Mouse (Mus musculus): ENCODE data around the gene Tlr6.

DNA sequence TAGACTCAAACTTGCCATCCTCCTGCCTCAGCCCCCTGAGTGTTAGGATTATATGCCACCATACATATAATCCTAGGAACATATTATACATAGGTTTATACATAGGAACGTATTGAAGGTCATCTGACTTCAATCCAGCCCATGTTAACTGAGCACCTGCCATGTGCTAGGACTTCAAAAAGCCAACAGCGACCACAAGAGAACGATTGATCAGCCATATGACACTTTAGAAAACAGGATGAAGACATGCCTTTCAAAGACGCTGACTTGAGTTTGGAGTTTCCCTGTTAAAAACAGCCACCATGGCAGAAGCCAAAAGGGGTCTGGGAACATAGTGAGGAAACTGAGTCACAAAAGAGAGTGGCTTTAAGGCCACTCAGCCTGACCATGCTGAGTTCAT lies 45.4 kb upstream of the Tlr6 start:
- TF ChIP-seq POLR2A (IDR thresholded peaks at IDR 0.05; ENCODE audit: borderline replicate concordance, insufficient read depth, low read length) (no peak), CTCF (IDR thresholded peaks at IDR 0.05; ENCODE audit: borderline replicate concordance, insufficient read depth, low read depth, low read length) (no peak)

All from cerebellum, adult 2 months (tissue).